Mouse (Mus musculus) liver, embryonic 11.5 days (tissue): Measurements from ENCODE around the gene Clns1a. TPM values are rescaled to one million over a fixed set of nuclear protein-coding genes. Genes with fewer than 3 reads are reported as not detected.
A peak's percentile ranks its signal among the peaks of the same experiment; 100 is the strongest.

Experiments used
- ATAC-seq: fragments of 200-750 bp; cut with Nextera tagmentation; replicated peaks from 2 replicates; pipeline ENCODE4 v1.8.0; 2017; ENCODE audit warnings: moderate number of reproducible peaks, mild to moderate bottlenecking, moderate TSS enrichment, moderate library complexity; ENCODE audit not compliant: low FRiP score
- DNase-seq: peaks from one replicate; pipeline ENCODE4 v3.0.0-alpha.2; 2017; ENCODE audit warnings: low spot score
- H3K27ac ChIP-seq: fragments of 300-500 bp; sonication (generic); 2 replicates; pipeline ENCODE4 v1.5.1; 2014; ENCODE audit warnings: mild to moderate bottlenecking, low read depth, low read length, control low read depth
- H3K27me3 ChIP-seq: fragments of 300-500 bp; sonication (generic); replicated peaks from 2 replicates; pipeline ENCODE4 v1.6.1; 2014; ENCODE audit warnings: low read length, mixed read lengths; ENCODE audit not compliant: control insufficient read depth, insufficient read depth
- H3K36me3 ChIP-seq: fragments of 300-500 bp; sonication (generic); 2 replicates; pipeline ENCODE4 v1.6.1; 2014; ENCODE audit warnings: mild to moderate bottlenecking, low read length, moderate library complexity, mixed read lengths; ENCODE audit not compliant: control insufficient read depth, insufficient read depth
- H3K4me1 ChIP-seq: fragments of 300-500 bp; sonication (generic); replicated peaks from 2 replicates; pipeline ENCODE4 v1.6.1; 2014; ENCODE audit warnings: low read length, mixed read lengths; ENCODE audit not compliant: control insufficient read depth, insufficient read depth
- H3K4me2 ChIP-seq: fragments of 300-500 bp; sonication (generic); 2 replicates; pipeline ENCODE4 v1.6.1; 2014; ENCODE audit warnings: mild to moderate bottlenecking, control low read depth, moderate library complexity
- H3K4me3 ChIP-seq: fragments of 300-500 bp; sonication (generic); 2 replicates; pipeline ENCODE4 v1.5.1; 2014; ENCODE audit warnings: low read depth, low read length, control low read depth
- H3K9ac ChIP-seq: fragments of 300-500 bp; sonication (generic); 2 replicates; pipeline ENCODE4 v1.6.1; 2014; ENCODE audit warnings: low read depth, low read length, control low read depth
- H3K9me3 ChIP-seq: fragments of 300-500 bp; sonication (generic); 2 replicates; pipeline ENCODE4 v1.6.1; 2016; ENCODE audit warnings: low read length, inconsistent platforms, mixed read lengths; ENCODE audit not compliant: control insufficient read depth
- WGBS: fragments of 180-500 bp; shearing (Covaris S2); extraction: QIAGEN DNeasy Blood & Tissue Kit; methylation state at CpG from one replicate; pipeline ENCODE4 v1.1.7; 2014; 5-methylcytosine and 5-hydroxymethylcytosine counted together
- polyA plus RNA-seq: library from polyadenylated mRNA; unstranded; fragments of >200 nt; fragmentation: Nextera tagmentation; extraction: Ambion mirVana; gene quantifications from 2 replicates; pipeline ENCODE4 v1.2.1, GENCODE M21; 2014

Gene Clns1a
- polyA plus RNA-seq, 1 experiment from 2014 or later, result 187 TPM

GRCm38 (mm10) chr7:97722278-97722918 is 26.0 kb downstream of the Clns1a start:
- ATAC-seq (no peak), DNase-seq (no peak)
- no peak overlapping the region for H3K27ac ChIP-seq
- H3K4me2 ChIP-seq, result no peak overlapping the region
- H3K9me3 ChIP-seq, result no peaks in the 10 kb centered on the region
- no peak overlapping the region for H3K4me3 ChIP-seq
- H3K36me3 ChIP-seq, result peaks cover 14% of the 10 kb centered on the region; the same call in 1 of the 2 replicates
- no peak overlapping the region for H3K9ac ChIP-seq
- H3K27me3 ChIP-seq, result no peaks in the 10 kb centered on the region
- H3K4me1 ChIP-seq, result no peaks in the 10 kb centered on the region
- WGBS, result 89% methylated on average over 7 of the region's 7 CpGs

GRCm38 (mm10) chr7:97723646-97724538 is 27.5 kb downstream of the Clns1a start:
- ATAC-seq (no peak), DNase-seq (no peak)
- no peak overlapping the region for H3K4me3 ChIP-seq
- H3K4me2 ChIP-seq, result no peak overlapping the region
- no peaks in the 10 kb centered on the region for H3K27me3 ChIP-seq
- H3K4me1 ChIP-seq, result no peaks in the 10 kb centered on the region
- H3K36me3 ChIP-seq, result peaks cover 11% of the 10 kb centered on the region; the same call in 1 of the 2 replicates
- WGBS, result 80% methylated on average over 11 of the region's 11 CpGs
- no peak overlapping the region for H3K27ac ChIP-seq
- H3K9ac ChIP-seq, result no peak overlapping the region
- H3K9me3 ChIP-seq, result no peaks in the 10 kb centered on the region

- 93% methylated on average over 6 of the region's 6 CpGs for WGBS
- Histone ChIP-seq H3K36me3 (0 out of 2 replicates have a peak, but pooled peaks cover 5% of the 10 kb centered on the region), H3K4me3 (no peak overlapping the region), H3K27me3 (no peaks in the 10 kb centered on the region), H3K9me3 (no peaks in the 10 kb centered on the region), H3K9ac (no peak overlapping the region), H3K4me2 (no peak overlapping the region), H3K4me1 (no peaks in the 10 kb centered on the region), H3K27ac (no peak overlapping the region)
- no peak for ATAC-seq
- DNase-seq, result no peak
Measured at GRCm38 (mm10) chr7:97725401-97725800, 29.0 kb downstream of the Clns1a start.

GRCm38 (mm10) chr7:97726080-97726479 is 29.6 kb downstream of the Clns1a start:
- Histone ChIP-seq H3K4me3 (no peak overlapping the region), H3K36me3 (0 out of 2 replicates have a peak, but pooled peaks cover 5% of the 10 kb centered on the region), H3K4me1 (no peaks in the 10 kb centered on the region), H3K27ac (no peak overlapping the region), H3K4me2 (no peak overlapping the region), H3K27me3 (no peaks in the 10 kb centered on the region), H3K9me3 (no peaks in the 10 kb centered on the region), H3K9ac (no peak overlapping the region)
- DNase-seq, result no peak
- 82% methylated on average over 7 of the region's 7 CpGs for WGBS
- no peak for ATAC-seq

GRCm38 (mm10) chr7:97726778-97727177 is 30.3 kb downstream of the Clns1a start:
- 0 out of 2 replicates have a peak, but pooled peaks cover 5% of the 10 kb centered on the region for H3K36me3 ChIP-seq

GRCm38 (mm10) chr7:97728666-97729614 is 32.5 kb downstream of the Clns1a start:
- Histone ChIP-seq H3K27me3 (no peaks in the 10 kb centered on the region), H3K9ac (no peak overlapping the region), H3K36me3 (0 out of 2 replicates have a peak, but pooled peaks cover 3% of the 10 kb centered on the region), H3K4me2 (no peak overlapping the region), H3K9me3 (no peaks in the 10 kb centered on the region), H3K4me1 (peaks cover 10% of the 10 kb centered on the region), H3K27ac (no peak overlapping the region), H3K4me3 (no peak overlapping the region)
- DNase-seq, result no peak
- WGBS, result 77% methylated on average over 14 of the region's 14 CpGs
- ATAC-seq, result no peak

More at GRCm38 (mm10) chr7:97726778-97727177, 30.3 kb downstream of the Clns1a start:
- H3K4me2 ChIP-seq, result no peak overlapping the region
- H3K9me3 ChIP-seq, result no peaks in the 10 kb centered on the region
- H3K4me3 ChIP-seq, result no peak overlapping the region
- 80% methylated on average over 7 of the region's 7 CpGs for WGBS
- H3K27me3 ChIP-seq, result no peaks in the 10 kb centered on the region
- no peak for DNase-seq
- H3K9ac ChIP-seq, result no peak overlapping the region
- ATAC-seq, result no peak
- H3K27ac ChIP-seq, result no peak overlapping the region
- no peaks in the 10 kb centered on the region for H3K4me1 ChIP-seq

- 73% methylated on average over 3 of the region's 3 CpGs for WGBS
- peaks cover 15% of the 10 kb centered on the region for H3K4me1 ChIP-seq
- no peak overlapping the region for H3K27ac ChIP-seq
- H3K9ac ChIP-seq, result no peak overlapping the region
- DNase-seq (no peak), ATAC-seq (no peak)
- no peaks in the 10 kb centered on the region for H3K27me3 ChIP-seq
- 0 out of 2 replicates have a peak, but pooled peaks cover 3% of the 10 kb centered on the region for H3K36me3 ChIP-seq
- no peaks in the 10 kb centered on the region for H3K9me3 ChIP-seq
- H3K4me2 ChIP-seq, result no peak overlapping the region
- no peak overlapping the region for H3K4me3 ChIP-seq
Measured at GRCm38 (mm10) chr7:97730427-97730826, 34.0 kb downstream of the Clns1a start.

GRCm38 (mm10) chr7:97733606-97734005 is 37.2 kb downstream of the Clns1a start:
- WGBS, result 59% methylated on average over 5 of the region's 5 CpGs
- H3K27ac ChIP-seq, result no peak overlapping the region
- H3K4me3 ChIP-seq, result no peak overlapping the region

More at GRCm38 (mm10) chr7:97733606-97734005, 37.2 kb downstream of the Clns1a start:
- Histone ChIP-seq H3K4me1 (peaks cover 23% of the 10 kb centered on the region), H3K9me3 (no peaks in the 10 kb centered on the region), H3K27me3 (no peaks in the 10 kb centered on the region), H3K4me2 (peak overlapping the region; percentile 19; the same call in 1 of the 2 replicates), H3K36me3 (no peaks in the 10 kb centered on the region), H3K9ac (no peak overlapping the region)
- DNase-seq (no peak), ATAC-seq (peak; percentile 37)
